Mouse (Mus musculus) stomach, postnatal 0 days (tissue): ENCODE data around the gene Slc5a10.
A peak's percentile ranks its signal among the peaks of the same experiment; 100 is the strongest.

ENCODE experiments used
- CTCF ChIP-seq: IDR thresholded peaks from 2 replicates; pipeline ENCODE4 v1.5.1; 2016; ENCODE audit warnings: antibody characterized with exemption, low read depth, mild to moderate bottlenecking, moderate library complexity
- EP300 ChIP-seq: optimal IDR thresholded peaks from 2 replicates; pipeline ENCODE3; 2016; ENCODE audit warnings: antibody characterized with exemption

DNA sequence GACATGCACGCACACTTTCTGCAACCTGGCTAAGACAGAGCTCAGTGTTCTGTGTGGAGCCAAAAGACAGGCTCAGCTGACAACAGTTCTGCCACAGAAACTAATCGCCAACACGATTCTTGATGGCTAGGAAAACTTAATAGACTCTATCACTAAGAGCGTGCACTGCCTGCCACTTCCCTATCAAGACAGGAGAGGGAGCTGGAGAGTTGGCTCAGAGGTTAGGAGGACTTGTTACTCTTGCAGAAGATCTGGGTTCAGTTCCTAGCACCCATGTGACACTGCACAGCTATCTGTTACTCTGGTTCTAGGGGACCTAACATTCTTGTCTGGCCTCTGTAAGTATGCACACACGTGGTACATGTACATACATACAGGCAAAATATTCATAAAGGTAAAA is 31.0 kb upstream of the Slc5a10 start:
- TF ChIP-seq CTCF (peak; percentile 70), EP300 (no peak)
